Mouse (Mus musculus) spleen, embryonic (tissue): Measurements from ENCODE around the gene Cyb561a3.

Source experiments
- CTCF ChIA-PET: fragments of 350-600 bp; sonication (Branson Sonifier 250); formaldehyde crosslinking; loops from one replicate; lab custom pipeline; 2022; lab: Charles Lee

The Cyb561a3 gene

GRCm38 (mm10) chr19:10589127-10589857, 12.3 kb downstream of the Cyb561a3 start:
- CTCF ChIA-PET: no interaction called here

- CTCF ChIA-PET: no interaction called here
Measured at GRCm38 (mm10) chr19:10590301-10590700, 13.3 kb downstream of the Cyb561a3 start.

- CTCF ChIA-PET: interaction anchor here (0.6 kb wide), 1 partner anchor 161 kb away, joined by 4 read pairs; no protein-coding TSS in a partner anchor
Measured at GRCm38 (mm10) chr19:10591659-10592377, 14.8 kb downstream of the Cyb561a3 start.

- CTCF ChIA-PET: no interaction called here
Measured at GRCm38 (mm10) chr19:10598188-10598587, 21.2 kb downstream of the Cyb561a3 start.

- CTCF ChIA-PET: no interaction called here
Measured at GRCm38 (mm10) chr19:10599648-10600047, 22.7 kb downstream of the Cyb561a3 start.

GRCm38 (mm10) chr19:10602247-10602769, 25.3 kb downstream of the Cyb561a3 start:
- CTCF ChIA-PET: interaction anchor here (1.0 kb wide), 1 partner anchor 47 kb away, joined by 6 read pairs; no protein-coding TSS in a partner anchor

GRCm38 (mm10) chr19:10602787-10603186, 25.8 kb downstream of the Cyb561a3 start:
- CTCF ChIA-PET: interaction anchor here (1.0 to 1.3 kb wide), 2 partner anchors 48 to 63 kb away, joined by 6 read pairs; no protein-coding TSS in a partner anchor

GRCm38 (mm10) chr19:10603660-10604523, 26.9 kb downstream of the Cyb561a3 start:
- CTCF ChIA-PET: interaction anchor here (1.0 to 1.3 kb wide), 2 partner anchors 47 to 65 kb away, joined by 4 to 6 read pairs; partner anchors contain the start of gene Tmem216

- CTCF ChIA-PET: interaction anchor here (0.6 to 1.0 kb wide), 2 partner anchors 48 to 100 kb away, joined by 4 read pairs; partner anchors contain the start of gene Tmem216
Measured at GRCm38 (mm10) chr19:10604534-10604933, 27.6 kb downstream of the Cyb561a3 start.

GRCm38 (mm10) chr19:10605293-10605900, 28.4 kb downstream of the Cyb561a3 start, which contains the start of the genes Ddb1 and Tkfc:
TSS of gene Ddb1 (plus strand) at chr19:10605327.
TSS of gene Tkfc (minus strand) at chr19:10605654.
- CTCF ChIA-PET: interaction anchor here (0.6 kb wide), 1 partner anchor 106 kb away, joined by 3 read pairs; no protein-coding TSS in a partner anchor

- CTCF ChIA-PET: interaction anchor here (0.6 kb wide), 1 partner anchor 115 kb away, joined by 4 read pairs; no protein-coding TSS in a partner anchor
Measured at GRCm38 (mm10) chr19:10605901-10606622, 29.1 kb downstream of the Cyb561a3 start.

- CTCF ChIA-PET: interaction anchor here (0.8 kb wide), 1 partner anchor 23 kb away, joined by 6 read pairs; no protein-coding TSS in a partner anchor
Measured at GRCm38 (mm10) chr19:10608573-10609240, 31.7 kb downstream of the Cyb561a3 start.

- CTCF ChIA-PET: no interaction called here
Measured at GRCm38 (mm10) chr19:10634106-10634871, 57.3 kb downstream of the Cyb561a3 start, which contains the start of gene Vwce. TSS of gene Vwce (plus strand) at chr19:10634213.

GRCm38 (mm10) chr19:10634872-10635318, 57.9 kb downstream of the Cyb561a3 start:
- CTCF ChIA-PET: no interaction called here

- CTCF ChIA-PET: no interaction called here
Measured at GRCm38 (mm10) chr19:10637840-10638239, 60.9 kb downstream of the Cyb561a3 start.

- CTCF ChIA-PET: no interaction called here
Measured at GRCm38 (mm10) chr19:10640080-10640479, 63.1 kb downstream of the Cyb561a3 start.

- CTCF ChIA-PET: no interaction called here
Measured at GRCm38 (mm10) chr19:10640589-10641378, 63.8 kb downstream of the Cyb561a3 start.
